Mouse (Mus musculus): ENCODE data around the gene Olfr829. TPM values are rescaled to one million over a fixed set of nuclear protein-coding genes. Genes with fewer than 3 reads are reported as not detected.
"Not testable (repeated sequence)": the region's sequence is repeated elsewhere in the genome, so short reads cannot be mapped to it uniquely, and the experiment has no call there.

Olfr829 gene
- polyA plus RNA-seq (2015; fragmentation: Nextera tagmentation; extraction: Ambion mirVana): 0.10 TPM in 1 of 2 replicates, not detected in the other

GRCm38 (mm10) chr9:18854633-18855032 is at the start of gene Olfr829:
TSS of gene Olfr829 (plus strand) at chr9:18854933.
- Histone ChIP-seq H3K36me3 (no peaks in the 10 kb centered on the region), H3K9me3 (no peaks in the 10 kb centered on the region), H3K4me2 (no peak within 1 kb of the TSS), H3K9ac (no peak within 1 kb of the TSS), H3K27me3 (no peaks in the 10 kb centered on the region), H3K27ac (replicated peaks) (no peak within 1 kb of the TSS), H3K4me3 (no peak within 1 kb of the TSS), H3K4me1 (replicated peaks) (no peaks in the 10 kb centered on the region)
- ATAC-seq (ENCODE audit: low FRiP score, low read depth): no peak
- WGBS: 74% methylated on average over 1 of the region's 1 CpGs

DNA sequence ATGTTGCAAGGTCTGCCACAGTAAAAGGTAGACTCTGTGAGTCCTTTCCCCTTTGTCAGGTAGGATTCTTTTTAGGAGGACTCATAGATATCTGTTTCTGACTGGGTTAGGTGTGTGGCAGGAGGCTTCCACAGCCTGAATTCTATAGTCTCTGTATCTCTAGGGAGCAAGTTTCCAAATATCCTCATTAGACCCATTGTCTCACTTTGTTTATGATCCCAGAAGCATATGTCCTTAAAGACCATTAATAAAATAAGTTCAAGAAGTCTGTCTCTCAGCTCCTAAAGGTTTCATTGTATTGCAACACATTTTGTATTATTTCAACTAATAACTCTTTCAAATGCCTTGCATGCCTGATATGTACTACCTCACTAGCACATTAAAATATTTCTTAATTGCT is 35.3 kb upstream of the Olfr829 start, which contains the start of gene Olfr828:
Olfr828 (minus strand) TSS at position 101 of the 400 bp plus-strand sequence.
- no peak within 1 kb of the TSS for H3K9ac ChIP-seq
- no peaks in the 10 kb centered on the region for H3K9me3 ChIP-seq
- no peaks in the 10 kb centered on the region for H3K27me3 ChIP-seq
- no peak for ATAC-seq (ENCODE audit: low FRiP score, low read depth)
- H3K4me3 ChIP-seq: no peak within 1 kb of the TSS
- no peak within 1 kb of the TSS for H3K4me2 ChIP-seq
- H3K36me3 ChIP-seq: no peaks in the 10 kb centered on the region
- no peak within 1 kb of the TSS for H3K27ac ChIP-seq (replicated peaks)
- H3K4me1 ChIP-seq (replicated peaks): no peaks in the 10 kb centered on the region

- Histone ChIP-seq H3K4me1 (replicated peaks) (no peaks in the 10 kb centered on the region), H3K4me2 (no peak within 1 kb of the TSS), H3K27me3 (no peaks in the 10 kb centered on the region), H3K9ac (no peak within 1 kb of the TSS), H3K4me3 (no peak within 1 kb of the TSS), H3K36me3 (no peaks in the 10 kb centered on the region), H3K9me3 (no peaks in the 10 kb centered on the region), H3K27ac (replicated peaks) (no peak within 1 kb of the TSS)
- no peak for ATAC-seq (ENCODE audit: low FRiP score, low read depth)
Measured at GRCm38 (mm10) chr9:18874393-18874792, 19.7 kb downstream of the Olfr829 start, which contains the start of gene Olfr830. TSS of gene Olfr830 (plus strand) at chr9:18874693.

GRCm38 (mm10) chr9:18907699-18908098 is 53.0 kb downstream of the Olfr829 start:
- 67% methylated on average over 2 of the region's 2 CpGs for WGBS
- not testable (repeated sequence) for H3K27me3 ChIP-seq; H3K27ac ChIP-seq (replicated peaks); H3K4me3 ChIP-seq; H3K9ac ChIP-seq; H3K4me2 ChIP-seq; H3K9me3 ChIP-seq; H3K4me1 ChIP-seq (replicated peaks); H3K36me3 ChIP-seq; ATAC-seq (ENCODE audit: low FRiP score, low read depth)

Other genes with a start within 250 kb of the Olfr829 start
- gene Muc16, start 180.4 kb upstream of the Olfr829 start, polyA plus RNA-seq (2015; fragmentation: Nextera tagmentation; extraction: Ambion mirVana): not detected in 2 replicates
- not detected in 2 replicates for gene Olfr24, start 90.9 kb upstream of the Olfr829 start, polyA plus RNA-seq (2015; fragmentation: Nextera tagmentation; extraction: Ambion mirVana)
- gene Olfr828, start 35.4 kb upstream of the Olfr829 start, polyA plus RNA-seq (2015; fragmentation: Nextera tagmentation; extraction: Ambion mirVana): not detected in 2 replicates
- not detected in 2 replicates for gene Olfr830, start 19.8 kb downstream of the Olfr829 start, polyA plus RNA-seq (2015; fragmentation: Nextera tagmentation; extraction: Ambion mirVana)
- gene Olfr832, start 82.2 kb downstream of the Olfr829 start, polyA plus RNA-seq (2015; fragmentation: Nextera tagmentation; extraction: Ambion mirVana): not detected in 2 replicates
- not detected in 2 replicates for gene Olfr834, start 133.1 kb downstream of the Olfr829 start, polyA plus RNA-seq (2015; fragmentation: Nextera tagmentation; extraction: Ambion mirVana)
- not detected in 2 replicates for gene Olfr835, start 177.8 kb downstream of the Olfr829 start, polyA plus RNA-seq (2015; fragmentation: Nextera tagmentation; extraction: Ambion mirVana)

Measured in hindbrain, embryonic 15.5 days (tissue).